Mouse (Mus musculus) megakaryocyte, embryonic 14.5 days (primary cell): ENCODE measurements around the gene Ino80. TPM values are rescaled to one million over a fixed set of nuclear protein-coding genes. Genes with fewer than 3 reads are reported as not detected.

ENCODE experiments used
- H3K27me3 ChIP-seq: replicated peaks from 2 replicates; pipeline ENCODE3; 2012; ENCODE audit warnings: inconsistent platforms
- H3K36me3 ChIP-seq: replicated peaks from 2 replicates; pipeline ENCODE3; 2012; ENCODE audit warnings: low read length, inconsistent platforms, mixed read lengths
- H3K4me1 ChIP-seq: 2 replicates; pipeline ENCODE4 v1.6.1; 2012; ENCODE audit warnings: inconsistent platforms
- H3K4me3 ChIP-seq: replicated peaks from 2 replicates; pipeline ENCODE3; 2012; ENCODE audit warnings: moderate library complexity, mild to moderate bottlenecking, inconsistent platforms
- H3K9me3 ChIP-seq: 2 replicates; pipeline ENCODE4 v1.6.1; 2012; ENCODE audit warnings: inconsistent platforms
- FLI1 ChIP-seq: IDR thresholded peaks from 2 replicates; pipeline ENCODE4 v1.6.1; 2012; ENCODE audit warnings: low read length, inconsistent platforms, mixed read lengths
- GATA1 ChIP-seq: IDR thresholded peaks from 3 replicates; pipeline ENCODE4 v1.6.1; 2012; ENCODE audit warnings: mixed read lengths, low read length, inconsistent platforms, borderline replicate concordance
- polyA plus RNA-seq: library from polyadenylated mRNA; stranded (reverse); fragments of >175 nt; gene quantifications from 2 replicates; pipeline ENCODE4 v1.2.3, GENCODE M21; 2012; ENCODE audit warnings: low replicate concordance; ENCODE audit not compliant: insufficient read depth

Gene Ino80
- polyA plus RNA-seq, 1 experiment, result 2.7 TPM

DNA sequence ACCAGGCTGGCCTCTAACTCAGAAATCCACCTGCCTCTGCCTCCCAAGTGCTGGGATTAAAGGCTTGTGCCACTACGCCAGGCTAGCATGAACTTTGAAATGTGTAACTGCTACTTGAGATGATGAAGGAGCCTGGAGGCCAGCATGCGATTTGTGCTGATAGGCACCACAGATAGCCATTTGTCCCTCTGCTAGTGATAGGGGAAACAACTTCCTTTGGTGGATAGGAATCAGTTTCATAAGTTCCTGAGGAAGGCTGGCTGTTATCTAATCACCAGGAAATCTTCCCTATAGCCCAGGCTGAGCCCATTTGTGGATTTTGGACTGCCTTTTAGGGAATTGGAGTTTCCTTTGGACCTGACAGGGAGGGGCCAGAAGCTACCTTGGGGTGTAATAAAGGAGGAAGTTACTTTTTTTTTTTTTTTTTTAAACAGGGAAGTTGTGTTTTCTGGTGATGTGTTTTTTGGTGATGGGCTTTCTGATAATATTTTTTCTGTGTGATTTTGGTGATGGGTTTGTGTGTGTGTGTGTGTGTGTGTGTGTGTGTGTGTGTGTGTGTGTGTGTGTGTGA is 117.7 kb downstream of the Ino80 start:
- peaks cover 3% of the 10 kb centered on the region for H3K27me3 ChIP-seq
- H3K4me1 ChIP-seq, result peaks cover 51% of the 10 kb centered on the region
- no peak overlapping the region for H3K4me3 ChIP-seq
- H3K9me3 ChIP-seq, result peaks cover 18% of the 10 kb centered on the region
- TF ChIP-seq GATA1 (no peak), FLI1 (no peak)
- peaks cover 46% of the 10 kb centered on the region for H3K36me3 ChIP-seq

DNA sequence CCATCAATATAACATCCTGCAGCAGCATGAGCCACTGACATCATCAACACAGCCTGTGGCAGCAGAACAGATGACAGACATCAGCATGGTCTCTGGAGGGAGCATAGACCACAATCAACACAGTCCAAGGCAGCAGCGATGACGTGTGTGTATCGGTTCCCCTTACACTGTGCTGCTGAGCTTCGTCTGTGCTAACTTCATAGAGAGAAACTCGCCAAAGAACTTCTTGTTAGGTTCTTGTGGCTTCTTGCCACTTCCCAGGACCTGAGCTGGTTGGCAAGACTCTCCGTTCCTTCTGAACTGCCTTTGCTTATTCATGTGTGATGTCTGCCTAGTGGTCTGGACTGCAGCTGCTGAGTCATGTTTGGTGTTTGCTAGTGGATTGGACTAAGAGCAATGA is 119.2 kb downstream of the Ino80 start:
- H3K4me3 ChIP-seq, result peak overlapping the region; percentile 85
- no peak for TF ChIP-seq GATA1
- TF ChIP-seq FLI1, result no peak
- H3K4me1 ChIP-seq, result peaks cover 57% of the 10 kb centered on the region

DNA sequence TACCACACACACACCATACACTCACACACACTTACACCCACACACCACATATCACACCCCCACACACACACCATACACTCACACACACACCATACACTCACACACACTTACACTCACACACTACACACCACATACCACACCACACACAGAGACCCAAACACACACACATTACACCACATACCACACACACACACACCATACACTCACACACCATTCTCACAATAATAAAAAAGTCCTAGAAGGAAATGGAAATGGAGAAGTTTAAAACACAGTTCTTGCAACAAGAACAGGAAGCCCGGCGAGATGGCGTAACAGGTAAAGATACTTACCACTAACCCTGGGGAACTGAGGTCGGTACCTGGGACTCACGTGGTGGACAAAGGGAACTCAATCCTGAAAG is 120.7 kb downstream of the Ino80 start:
- Histone ChIP-seq H3K27me3 (peaks cover 2% of the 10 kb centered on the region), H3K9me3 (peaks cover 12% of the 10 kb centered on the region), H3K36me3 (peaks cover 50% of the 10 kb centered on the region), H3K4me1 (peaks cover 72% of the 10 kb centered on the region), H3K4me3 (no peak overlapping the region)
- no peak for TF ChIP-seq GATA1
- no peak for TF ChIP-seq FLI1

More for the DNA sequence above, 119.2 kb downstream of the Ino80 start:
- H3K9me3 ChIP-seq, result peaks cover 18% of the 10 kb centered on the region
- peaks cover 3% of the 10 kb centered on the region for H3K27me3 ChIP-seq
- peaks cover 49% of the 10 kb centered on the region for H3K36me3 ChIP-seq

DNA sequence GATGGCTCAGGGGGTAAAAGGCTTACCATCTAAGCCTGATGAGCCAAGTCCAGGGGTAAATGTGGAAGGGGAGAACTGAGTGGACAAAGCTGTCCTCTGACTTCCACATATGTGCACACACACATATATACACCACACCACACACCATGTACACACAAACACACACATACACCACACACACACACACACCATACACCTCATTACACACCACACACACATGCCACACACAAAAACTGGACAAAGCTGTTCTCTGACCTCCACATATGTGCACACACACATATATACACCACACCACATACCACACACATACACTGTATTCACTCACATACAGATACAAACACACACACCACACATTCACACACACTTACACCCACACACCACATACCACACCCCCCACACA is 121.2 kb downstream of the Ino80 start:
- TF ChIP-seq GATA1 (no peak), FLI1 (no peak)
- H3K36me3 ChIP-seq, result peaks cover 45% of the 10 kb centered on the region
- no peak overlapping the region for H3K4me3 ChIP-seq
- H3K27me3 ChIP-seq, result no peaks in the 10 kb centered on the region
- peaks cover 74% of the 10 kb centered on the region for H3K4me1 ChIP-seq
- H3K9me3 ChIP-seq, result peaks cover 7% of the 10 kb centered on the region; the same call in 1 of the 2 replicates

DNA sequence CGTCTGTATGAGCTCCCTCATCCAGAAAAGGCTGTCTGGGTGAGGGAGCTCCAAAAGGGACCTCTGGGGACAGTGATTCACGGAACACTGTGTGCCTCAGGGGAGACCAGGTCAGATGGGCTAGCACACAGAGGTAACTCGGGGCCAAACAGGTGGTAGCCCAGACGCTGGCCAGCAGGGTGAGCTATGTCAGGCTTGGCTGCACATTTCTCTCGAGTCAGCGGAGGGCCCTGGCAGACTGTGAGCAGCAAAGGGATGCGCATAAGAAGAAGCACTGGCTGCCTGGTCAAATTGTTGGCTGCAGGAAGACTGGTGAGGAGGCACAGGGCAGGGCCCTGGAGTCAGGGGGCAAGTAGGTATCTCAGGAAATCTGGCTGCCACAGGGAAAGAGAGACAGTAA is 121.8 kb downstream of the Ino80 start:
- H3K27me3 ChIP-seq, result no peaks in the 10 kb centered on the region
- peaks cover 4% of the 10 kb centered on the region; the same call in 1 of the 2 replicates for H3K9me3 ChIP-seq
- no peak overlapping the region for H3K4me3 ChIP-seq
- peaks cover 38% of the 10 kb centered on the region for H3K36me3 ChIP-seq
- TF ChIP-seq GATA1 (no peak), FLI1 (no peak)
- peaks cover 75% of the 10 kb centered on the region for H3K4me1 ChIP-seq

DNA sequence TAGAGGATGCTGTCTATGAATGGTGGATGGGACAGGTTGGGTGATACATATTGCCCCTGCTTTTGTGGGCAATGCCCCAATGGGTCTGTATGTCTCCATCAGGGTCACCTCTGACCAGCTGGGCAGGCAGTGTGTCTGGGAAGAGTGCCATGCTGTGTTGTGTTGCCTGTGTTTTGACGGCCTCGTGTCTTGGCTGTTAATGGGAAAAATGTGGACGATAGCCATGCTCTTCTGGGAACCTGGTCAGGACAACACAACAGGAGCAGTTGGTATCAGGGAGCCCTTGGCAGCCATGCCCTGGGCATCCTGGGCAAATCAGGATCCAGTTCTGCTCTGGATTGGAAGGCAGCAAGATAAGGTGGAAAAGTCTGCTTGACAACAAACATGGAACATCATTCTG is 122.4 kb downstream of the Ino80 start:
- H3K4me1 ChIP-seq, result peaks cover 76% of the 10 kb centered on the region
- no peaks in the 10 kb centered on the region for H3K27me3 ChIP-seq
- H3K9me3 ChIP-seq, result peaks cover 4% of the 10 kb centered on the region; the same call in 1 of the 2 replicates
- H3K4me3 ChIP-seq, result no peak overlapping the region
- H3K36me3 ChIP-seq, result peaks cover 38% of the 10 kb centered on the region
- TF ChIP-seq FLI1, result no peak
- TF ChIP-seq GATA1, result no peak

DNA sequence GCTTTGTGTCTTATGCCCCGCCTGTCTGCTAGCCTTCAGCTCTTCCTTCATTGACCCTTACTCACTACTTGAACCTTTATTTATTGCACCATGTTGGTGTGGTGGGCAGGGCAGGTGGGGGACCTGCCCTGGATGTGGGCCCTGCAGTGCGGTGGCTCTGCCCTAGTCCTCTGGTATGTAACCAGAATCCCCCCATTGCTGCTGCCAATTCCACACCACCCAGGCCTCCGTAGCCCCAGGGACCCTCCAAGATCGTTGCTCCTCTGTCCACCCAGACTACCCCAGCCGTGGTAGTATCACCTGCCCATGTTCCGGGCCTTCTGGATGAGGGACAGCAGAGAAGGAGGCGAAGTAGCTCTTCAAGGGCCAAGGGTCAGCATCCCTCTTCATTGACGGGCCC is 123.8 kb downstream of the Ino80 start:
- no peaks in the 10 kb centered on the region for H3K27me3 ChIP-seq
- peaks cover 68% of the 10 kb centered on the region for H3K4me1 ChIP-seq
- peaks cover 38% of the 10 kb centered on the region for H3K36me3 ChIP-seq
- no peak overlapping the region for H3K4me3 ChIP-seq
- H3K9me3 ChIP-seq, result peaks cover 4% of the 10 kb centered on the region; the same call in 1 of the 2 replicates
- TF ChIP-seq GATA1 (no peak), FLI1 (no peak)

DNA sequence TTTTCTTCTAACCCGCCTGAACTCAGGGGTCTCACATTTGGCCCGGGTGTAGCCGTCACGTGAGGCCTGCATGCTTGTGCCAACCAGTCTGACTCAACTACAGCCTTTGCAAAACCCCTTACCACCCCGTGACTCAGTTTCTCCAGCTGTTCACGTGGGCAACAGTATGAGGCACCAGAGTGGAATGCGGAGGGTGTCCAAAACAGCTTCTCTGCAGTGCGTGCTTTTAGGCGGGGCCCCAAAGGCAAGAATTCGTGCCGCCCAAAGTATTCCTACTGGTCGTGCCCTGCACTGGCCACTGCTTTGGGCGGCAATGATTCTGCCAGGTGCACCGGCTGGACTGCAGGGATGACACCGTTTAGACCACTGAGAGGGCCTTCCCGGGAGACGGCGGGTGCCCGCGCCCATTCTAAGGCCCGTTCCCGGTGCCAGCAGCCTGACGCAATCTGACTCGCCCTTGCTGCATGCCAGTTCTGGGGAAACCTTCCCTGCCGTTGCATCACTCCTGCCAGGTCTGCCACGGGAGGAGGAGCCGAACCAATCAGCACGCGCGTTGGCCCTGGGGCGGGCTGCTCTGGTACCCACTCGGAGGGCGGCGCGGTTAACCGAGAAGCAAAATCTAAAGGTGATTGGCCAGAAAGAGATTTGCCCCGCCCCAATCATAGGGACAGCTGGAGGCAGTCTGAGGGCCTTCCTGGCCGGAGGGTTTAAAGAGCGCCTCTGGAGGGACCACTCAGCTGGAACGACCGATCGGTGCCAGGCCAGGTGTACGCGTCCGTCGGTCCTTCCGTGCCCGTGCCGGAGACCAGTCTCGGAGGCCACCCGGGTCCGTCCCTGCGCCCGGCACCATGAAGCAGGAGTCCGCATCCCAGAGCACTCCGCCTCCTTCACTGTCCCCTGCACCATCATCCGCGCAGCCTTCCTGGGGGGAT is 126.7 kb downstream of the Ino80 start, which contains the start of gene Chac1:
Gene Chac1, plus strand, starts transcription at position 675 of the 932 bp plus-strand sequence.
- H3K36me3 ChIP-seq, result peaks cover 38% of the 10 kb centered on the region
- H3K4me1 ChIP-seq, result peaks cover 56% of the 10 kb centered on the region
- H3K27me3 ChIP-seq, result no peaks in the 10 kb centered on the region
- no peaks in the 10 kb centered on the region for H3K9me3 ChIP-seq
- TF ChIP-seq GATA1 (no peak), FLI1 (no peak)
- H3K4me3 ChIP-seq, result peak within 1 kb of the TSS; percentile 95

DNA sequence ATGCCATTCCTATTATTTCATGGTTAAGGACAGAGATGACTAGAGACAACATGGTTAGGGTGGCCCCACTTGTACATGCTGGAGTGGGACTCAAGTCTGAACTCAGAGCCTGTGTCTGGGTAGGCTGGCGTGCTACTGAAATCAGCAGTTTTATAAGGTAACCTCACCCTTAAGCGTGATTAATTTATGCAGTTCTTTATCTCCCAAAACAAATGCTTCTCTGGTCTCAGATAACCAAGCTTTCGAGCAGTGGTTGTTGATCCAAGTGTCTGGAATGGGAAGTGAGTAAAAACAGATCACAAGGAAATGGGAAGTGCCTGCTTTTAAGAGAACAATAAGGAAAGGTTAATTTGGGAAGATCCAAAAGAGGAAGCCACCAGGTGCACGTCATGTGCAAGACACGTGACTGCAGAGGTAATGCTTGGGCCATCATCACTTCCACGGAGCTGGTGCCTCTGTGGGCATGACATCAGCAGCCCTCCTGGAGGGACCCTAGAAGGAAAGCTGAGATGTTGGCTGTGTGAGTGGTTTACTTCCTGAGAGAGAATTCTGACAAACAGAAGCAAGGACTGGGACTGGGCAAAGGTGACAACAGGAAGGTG is 132.8 kb downstream of the Ino80 start:
- H3K36me3 ChIP-seq, result peaks cover 3% of the 10 kb centered on the region
- H3K4me3 ChIP-seq, result no peak overlapping the region
- H3K4me1 ChIP-seq, result peaks cover 12% of the 10 kb centered on the region
- no peak for TF ChIP-seq GATA1
- no peak for TF ChIP-seq FLI1
- peaks cover 5% of the 10 kb centered on the region for H3K27me3 ChIP-seq
- peaks cover 21% of the 10 kb centered on the region for H3K9me3 ChIP-seq
